Mouse (Mus musculus) midbrain, embryonic 11.5 days (tissue): Measurements from ENCODE around the gene Cbln3. TPM values are rescaled to one million over a fixed set of nuclear protein-coding genes. Genes with fewer than 3 reads are reported as not detected.

Experiments
- ATAC-seq: fragments of 200-750 bp; cut with Nextera tagmentation; 2 replicates; pipeline ENCODE4 v1.8.0; 2017; ENCODE audit warnings: moderate TSS enrichment, moderate library complexity; ENCODE audit not compliant: low FRiP score
- DNase-seq: peaks from one replicate; pipeline ENCODE4 v3.0.0; 2015; ENCODE audit warnings: low spot score; ENCODE audit errors: missing footprints
- H3K27ac ChIP-seq: fragments of 300-500 bp; sonication (generic); 2 replicates; pipeline ENCODE4 v1.5.1; 2014; ENCODE audit warnings: low read depth, low read length
- H3K27me3 ChIP-seq: fragments of 300-500 bp; sonication (generic); 2 replicates; pipeline ENCODE4 v1.6.1; 2014; ENCODE audit warnings: mild to moderate bottlenecking, low read length, moderate library complexity, mixed read lengths; ENCODE audit not compliant: control insufficient read depth, insufficient read depth
- H3K36me3 ChIP-seq: fragments of 300-500 bp; sonication (generic); 2 replicates; pipeline ENCODE4 v1.6.1; 2014; ENCODE audit warnings: mild to moderate bottlenecking, low read length, moderate library complexity, mixed read lengths; ENCODE audit not compliant: control insufficient read depth, insufficient read depth
- H3K4me1 ChIP-seq: fragments of 300-500 bp; sonication (generic); 2 replicates; pipeline ENCODE4 v1.6.1; 2014; ENCODE audit warnings: low read length; ENCODE audit not compliant: control insufficient read depth, insufficient read depth
- H3K4me2 ChIP-seq: fragments of 300-500 bp; sonication (generic); 2 replicates; pipeline ENCODE4 v1.6.1; 2014; ENCODE audit warnings: mild to moderate bottlenecking, moderate library complexity
- H3K4me3 ChIP-seq: fragments of 300-500 bp; sonication (generic); 2 replicates; pipeline ENCODE4 v1.5.1; 2014; ENCODE audit warnings: low read depth, low read length
- H3K9ac ChIP-seq: fragments of 300-500 bp; sonication (generic); 2 replicates; pipeline ENCODE4 v1.6.1; 2014; ENCODE audit warnings: low read length
- H3K9me3 ChIP-seq: fragments of 300-500 bp; sonication (generic); 2 replicates; pipeline ENCODE4 v1.6.1; 2016; ENCODE audit warnings: low read length; ENCODE audit not compliant: control insufficient read depth
- WGBS: fragments of 180-500 bp; shearing (Covaris S2); extraction: QIAGEN DNeasy Blood & Tissue Kit; methylation state at CpG from one replicate; pipeline ENCODE4 v1.1.7; 2014; 5-methylcytosine and 5-hydroxymethylcytosine counted together
- polyA plus RNA-seq: library from polyadenylated mRNA; unstranded; fragments of >200 nt; fragmentation: Nextera tagmentation; extraction: Ambion mirVana; gene quantifications from 2 replicates; pipeline ENCODE4 v1.2.1, GENCODE M21; 2014

The Cbln3 gene
- polyA plus RNA-seq, 1 experiment from 2014 or later, result 0.03 TPM

DNA sequence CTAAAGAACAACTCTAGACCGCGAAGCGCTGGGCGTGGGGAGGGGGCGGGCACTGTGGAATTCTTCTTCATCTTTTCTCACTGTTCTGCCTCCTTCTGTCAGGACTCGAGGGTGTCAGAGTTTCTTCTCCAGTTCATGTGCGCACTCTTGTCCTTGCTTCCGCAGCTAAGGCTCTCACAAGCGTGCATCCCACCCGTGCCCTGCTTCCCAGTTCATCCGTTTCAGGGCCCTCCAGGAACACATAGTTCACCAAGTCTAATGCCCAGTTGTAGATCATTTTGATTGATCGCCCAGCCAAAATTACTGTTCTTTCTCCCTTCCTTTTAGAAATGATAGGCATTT is 16.2 kb upstream of the Cbln3 start:
- Histone ChIP-seq H3K36me3 (peaks cover 8% of the 10 kb centered on the region), H3K27ac (no peak overlapping the region), H3K4me3 (peak overlapping the region; percentile 35), H3K9me3 (no peaks in the 10 kb centered on the region), H3K9ac (peak overlapping the region; percentile 72), H3K4me1 (peaks cover 7% of the 10 kb centered on the region), H3K4me2 (peak overlapping the region; percentile 69), H3K27me3 (no peaks in the 10 kb centered on the region; the same call in 1 of the 2 replicates)
- ATAC-seq (0 out of 2 replicates have a peak, but pooled peaks have one; percentile 25), DNase-seq (no peak)
- WGBS, result 7% methylated on average over 12 of the region's 12 CpGs

- no peaks in the 10 kb centered on the region for H3K9me3 ChIP-seq
- H3K9ac ChIP-seq, result peak within 1 kb of the TSS; percentile 72
- peak; percentile 97 for DNase-seq
- H3K4me3 ChIP-seq, result peak within 1 kb of the TSS; percentile 35
- peak; percentile 91 for ATAC-seq
- no peaks in the 10 kb centered on the region; the same call in 1 of the 2 replicates for H3K27me3 ChIP-seq
- 4% methylated on average over 39 of the region's 39 CpGs for WGBS
- peaks cover 7% of the 10 kb centered on the region for H3K4me1 ChIP-seq
- H3K36me3 ChIP-seq, result peaks cover 13% of the 10 kb centered on the region
- H3K4me2 ChIP-seq, result peak within 1 kb of the TSS; percentile 69
- no peak within 1 kb of the TSS for H3K27ac ChIP-seq
Observed at GRCm38 (mm10) chr14:55899701-55900413, 15.7 kb upstream of the Cbln3 start, which contains the start of gene Sdr39u1. Gene Sdr39u1, minus strand, starts transcription at chr14:55900293.

DNA sequence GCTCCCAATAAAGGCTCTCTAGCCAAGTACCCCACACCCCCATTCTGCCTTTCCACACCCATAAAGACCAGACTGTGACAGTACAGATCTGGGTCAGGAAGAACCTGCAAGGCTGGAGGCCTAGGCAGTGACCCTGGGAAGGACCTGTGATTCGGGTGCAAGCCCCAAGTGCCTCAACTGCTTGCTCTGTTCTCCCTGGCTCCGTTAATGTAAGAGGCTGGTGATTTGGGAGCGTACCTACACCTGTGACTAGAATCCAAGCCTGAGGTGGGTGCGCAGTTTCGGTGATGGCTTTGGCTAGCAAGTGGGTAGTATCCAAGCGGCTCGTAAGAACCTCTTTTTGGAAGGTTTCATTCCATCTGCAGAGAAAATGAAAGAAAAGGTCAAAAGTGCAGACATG is 14.8 kb upstream of the Cbln3 start:
- ATAC-seq (no peak), DNase-seq (peak; percentile 64)
- Histone ChIP-seq H3K27me3 (no peaks in the 10 kb centered on the region; the same call in 1 of the 2 replicates), H3K27ac (no peak overlapping the region), H3K9me3 (no peaks in the 10 kb centered on the region), H3K4me1 (peaks cover 7% of the 10 kb centered on the region), H3K4me2 (no peak overlapping the region), H3K9ac (no peak overlapping the region), H3K4me3 (no peak overlapping the region), H3K36me3 (peaks cover 17% of the 10 kb centered on the region)
- 88% methylated on average over 7 of the region's 7 CpGs for WGBS

DNA sequence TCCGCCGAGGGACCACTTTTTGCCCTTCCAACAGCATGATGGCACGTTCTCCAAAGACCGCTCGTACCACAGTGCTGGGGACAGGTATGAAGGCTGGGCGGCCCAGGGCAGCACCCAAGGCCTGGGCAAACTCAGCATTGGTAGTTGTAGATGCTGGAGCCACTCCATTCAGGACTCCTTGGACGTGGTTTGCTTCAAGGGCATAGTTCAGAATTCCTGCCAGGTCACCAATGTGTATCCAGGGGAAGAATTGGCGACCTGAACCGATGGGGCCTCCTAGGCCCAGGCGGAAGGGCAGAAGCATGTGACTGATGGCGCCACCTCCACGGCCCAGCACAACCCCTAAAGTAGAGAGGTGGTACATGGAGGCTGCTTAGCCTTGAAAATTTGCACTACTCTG is 13.5 kb upstream of the Cbln3 start:
- WGBS, result 93% methylated on average over 12 of the region's 12 CpGs
- Histone ChIP-seq H3K9me3 (no peaks in the 10 kb centered on the region), H3K36me3 (peaks cover 19% of the 10 kb centered on the region), H3K4me1 (peaks cover 7% of the 10 kb centered on the region), H3K4me3 (no peak overlapping the region), H3K9ac (no peak overlapping the region), H3K27me3 (no peaks in the 10 kb centered on the region), H3K4me2 (no peak overlapping the region), H3K27ac (no peak overlapping the region)
- DNase-seq (peak; percentile 35), ATAC-seq (no peak)

GRCm38 (mm10) chr14:55886571-55887382 is 2.6 kb upstream of the Cbln3 start:
- Histone ChIP-seq H3K9me3 (no peaks in the 10 kb centered on the region), H3K4me1 (peaks cover 11% of the 10 kb centered on the region), H3K4me3 (no peak overlapping the region), H3K9ac (no peak overlapping the region), H3K27me3 (no peaks in the 10 kb centered on the region), H3K36me3 (peaks cover 10% of the 10 kb centered on the region; the same call in 1 of the 2 replicates), H3K27ac (no peak overlapping the region), H3K4me2 (no peak overlapping the region)
- DNase-seq (peak; percentile 62), ATAC-seq (no peak)
- WGBS, result 85% methylated on average over 24 of the region's 24 CpGs

- DNase-seq (peak; percentile 88), ATAC-seq (no peak)
- H3K4me3 ChIP-seq, result peak overlapping the region; percentile 80
- no peak overlapping the region for H3K27ac ChIP-seq
- peaks cover 10% of the 10 kb centered on the region; the same call in 1 of the 2 replicates for H3K36me3 ChIP-seq
- no peaks in the 10 kb centered on the region for H3K9me3 ChIP-seq
- H3K9ac ChIP-seq, result peak overlapping the region; percentile 92
- WGBS, result 9% methylated on average over 16 of the region's 16 CpGs
- peak overlapping the region; percentile 79 for H3K4me2 ChIP-seq
- peaks cover 11% of the 10 kb centered on the region for H3K4me1 ChIP-seq
- H3K27me3 ChIP-seq, result no peaks in the 10 kb centered on the region
Observed at GRCm38 (mm10) chr14:55885791-55886271, 1.6 kb upstream of the Cbln3 start.

GRCm38 (mm10) chr14:55885114-55885790 is 1.1 kb upstream of the Cbln3 start:
- H3K4me1 ChIP-seq, result peaks cover 11% of the 10 kb centered on the region
- H3K9me3 ChIP-seq, result no peaks in the 10 kb centered on the region
- ATAC-seq (no peak; the same call in 1 of the 2 replicates), DNase-seq (peak; percentile 89)
- WGBS, result 1% methylated on average over 29 of the region's 30 CpGs
- H3K4me2 ChIP-seq, result peak overlapping the region; percentile 79
- H3K4me3 ChIP-seq, result peak overlapping the region; percentile 80
- no peaks in the 10 kb centered on the region for H3K27me3 ChIP-seq
- peak overlapping the region; percentile 75 for H3K27ac ChIP-seq
- peak overlapping the region; percentile 92 for H3K9ac ChIP-seq
- peaks cover 10% of the 10 kb centered on the region; the same call in 1 of the 2 replicates for H3K36me3 ChIP-seq

GRCm38 (mm10) chr14:55884713-55885113 is 521 bp upstream of the Cbln3 start, which contains the start of gene Khnyn:
Gene Khnyn, plus strand, starts transcription at chr14:55884947.
- Histone ChIP-seq H3K36me3 (peaks cover 7% of the 10 kb centered on the region; the same call in 1 of the 2 replicates), H3K9me3 (no peaks in the 10 kb centered on the region), H3K9ac (peak within 1 kb of the TSS; percentile 92), H3K4me1 (peaks cover 11% of the 10 kb centered on the region), H3K27me3 (no peaks in the 10 kb centered on the region), H3K27ac (peak within 1 kb of the TSS; percentile 75), H3K4me3 (peak within 1 kb of the TSS; percentile 80), H3K4me2 (peak within 1 kb of the TSS; percentile 79)
- WGBS, result under 1% methylated on average over 29 of the region's 30 CpGs
- peak; percentile 98 for ATAC-seq
- DNase-seq, result peak; percentile 98
